Mouse (Mus musculus): ENCODE results near the gene Terb2. TPM values are rescaled to one million over a fixed set of nuclear protein-coding genes. Genes with fewer than 3 reads are reported as not detected.

Terb2 gene
- polyA plus RNA-seq, 2 experiments, result not detected

DNA sequence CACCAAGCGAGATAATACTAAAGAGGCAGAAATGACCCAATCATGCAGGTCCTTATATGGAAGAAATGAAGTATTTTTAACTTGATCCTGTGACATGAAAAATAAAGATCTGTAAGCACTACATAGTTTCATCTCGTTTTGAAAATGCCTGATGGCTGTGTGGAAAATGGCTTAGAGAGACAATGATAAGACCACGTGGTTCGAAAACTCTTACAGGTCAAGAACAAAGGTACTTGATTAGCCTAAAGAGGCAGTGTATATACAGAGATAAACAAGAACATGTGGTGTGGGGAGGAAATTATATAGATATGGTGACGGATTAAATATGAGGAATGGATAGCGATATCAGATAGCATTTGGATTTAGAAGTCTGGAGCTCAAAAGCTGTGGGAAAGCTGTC is 14.8 kb upstream of the Terb2 start:
- Histone ChIP-seq H3K27ac (replicated peaks; ENCODE audit: low read depth, low read length) (no peak overlapping the region), H3K27me3 (ENCODE audit: control insufficient read depth, insufficient read depth, low read length) (no peaks in the 10 kb centered on the region), H3K4me3 (replicated peaks; ENCODE audit: low read length) (no peak overlapping the region), H3K9me3 (ENCODE audit: control insufficient read depth, low read length) (no peaks in the 10 kb centered on the region), H3K9ac (ENCODE audit: low read depth, low read length, severe bottlenecking) (no peak overlapping the region), H3K4me1 (ENCODE audit: control insufficient read depth, insufficient read depth, low read length) (no peaks in the 10 kb centered on the region), H3K4me2 (replicated peaks; ENCODE audit: low read depth, low read length, severe bottlenecking) (no peak overlapping the region), H3K36me3 (ENCODE audit: control insufficient read depth, insufficient read depth, low read length) (no peaks in the 10 kb centered on the region)
- 86% methylated on average over 6 of the region's 6 CpGs for WGBS
- TF ChIP-seq POLR2A (IDR thresholded peaks at IDR 0.05; ENCODE audit: borderline replicate concordance, extremely low read depth, insufficient read depth, insufficient read length), result no peak
- DNase-seq (ENCODE audit: low spot score) (no peak), ATAC-seq (ENCODE audit: low FRiP score, low read depth) (no peak)

DNA sequence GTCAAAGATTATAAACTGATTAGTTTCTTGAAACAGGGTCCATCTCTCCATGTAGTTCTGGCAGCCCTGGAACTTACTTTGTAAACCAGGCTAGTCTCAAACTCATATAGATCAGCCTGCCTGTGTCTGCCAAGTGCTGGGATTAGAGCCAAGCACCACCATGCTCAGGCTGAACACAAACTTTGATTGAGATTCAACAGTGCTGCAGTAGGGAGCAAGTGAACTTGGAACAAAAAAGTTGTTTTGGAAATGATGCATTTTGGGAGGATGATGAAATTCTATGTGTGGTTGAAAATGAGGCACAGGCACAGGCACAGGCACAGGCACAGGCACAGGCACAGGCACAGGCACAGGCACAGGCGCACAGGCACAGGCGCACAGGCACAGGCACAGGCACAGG is 13.9 kb upstream of the Terb2 start:
- Histone ChIP-seq H3K9ac (ENCODE audit: low read depth, low read length, severe bottlenecking) (no peak overlapping the region), H3K9me3 (ENCODE audit: control insufficient read depth, low read length) (no peaks in the 10 kb centered on the region)
- ATAC-seq (ENCODE audit: low FRiP score, low read depth), result no peak

DNA sequence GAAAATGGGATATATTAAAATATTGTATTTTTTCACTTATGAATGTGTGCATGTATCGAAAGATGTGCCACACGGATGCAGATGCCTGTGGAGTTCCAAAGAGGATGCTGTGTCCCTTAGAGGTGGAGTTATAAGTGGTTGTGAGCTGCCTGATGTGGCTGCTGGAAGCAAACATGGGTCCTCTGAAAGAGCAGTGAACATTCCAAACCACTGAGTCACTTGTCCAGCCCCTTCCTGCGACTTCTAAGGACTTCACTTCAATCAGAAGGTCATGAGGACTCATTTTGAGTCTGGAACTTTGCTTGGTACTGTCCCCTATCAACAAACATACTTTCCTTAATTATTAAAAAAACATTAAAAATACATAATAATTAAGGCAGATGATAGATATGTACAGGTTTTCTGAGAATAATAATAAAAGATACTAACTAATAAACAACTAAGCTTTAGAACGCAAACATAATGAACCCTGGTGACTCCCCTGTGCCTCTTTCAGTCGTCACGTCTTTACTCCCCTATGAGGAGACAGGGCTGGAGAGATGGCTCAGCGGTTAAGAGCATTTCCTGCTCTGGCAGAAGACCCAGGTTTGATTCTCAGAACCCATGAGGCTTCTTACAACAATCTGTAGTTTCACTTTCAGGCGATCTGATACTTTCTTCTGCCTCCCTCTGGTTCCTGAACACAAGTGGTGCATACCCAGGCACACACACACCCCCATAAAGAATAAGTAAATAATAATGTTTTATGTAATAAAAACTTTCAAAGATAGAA is 5.8 kb upstream of the Terb2 start:
- Histone ChIP-seq H3K27me3 (ENCODE audit: control insufficient read depth, insufficient read depth, low read length) (no peaks in the 10 kb centered on the region), H3K4me2 (replicated peaks; ENCODE audit: low read depth, low read length, severe bottlenecking) (no peak overlapping the region), H3K4me1 (ENCODE audit: control insufficient read depth, insufficient read depth, low read length) (no peaks in the 10 kb centered on the region), H3K36me3 (ENCODE audit: control insufficient read depth, insufficient read depth, low read length) (no peaks in the 10 kb centered on the region), H3K27ac (replicated peaks; ENCODE audit: low read depth, low read length) (no peak overlapping the region), H3K9me3 (ENCODE audit: control insufficient read depth, low read length) (no peaks in the 10 kb centered on the region), H3K4me3 (replicated peaks; ENCODE audit: low read length) (no peak overlapping the region), H3K9ac (ENCODE audit: low read depth, low read length, severe bottlenecking) (no peak overlapping the region)
- ATAC-seq (ENCODE audit: low FRiP score, low read depth) (no peak), DNase-seq (ENCODE audit: low spot score) (no peak)
- TF ChIP-seq POLR2A (IDR thresholded peaks at IDR 0.05; ENCODE audit: borderline replicate concordance, extremely low read depth, insufficient read depth, insufficient read length), result no peak
- 72% methylated on average over 8 of the region's 8 CpGs for WGBS

More for the DNA sequence above, 13.9 kb upstream of the Terb2 start:
- Histone ChIP-seq H3K4me3 (replicated peaks; ENCODE audit: low read length) (no peak overlapping the region), H3K4me2 (replicated peaks; ENCODE audit: low read depth, low read length, severe bottlenecking) (no peak overlapping the region), H3K27ac (replicated peaks; ENCODE audit: low read depth, low read length) (no peak overlapping the region), H3K4me1 (ENCODE audit: control insufficient read depth, insufficient read depth, low read length) (no peaks in the 10 kb centered on the region), H3K27me3 (ENCODE audit: control insufficient read depth, insufficient read depth, low read length) (no peaks in the 10 kb centered on the region), H3K36me3 (ENCODE audit: control insufficient read depth, insufficient read depth, low read length) (no peaks in the 10 kb centered on the region)
- no peak for TF ChIP-seq POLR2A (IDR thresholded peaks at IDR 0.05; ENCODE audit: borderline replicate concordance, extremely low read depth, insufficient read depth, insufficient read length)
- DNase-seq (ENCODE audit: low spot score), result no peak
- WGBS, result 96% methylated on average over 2 of the region's 2 CpGs

DNA sequence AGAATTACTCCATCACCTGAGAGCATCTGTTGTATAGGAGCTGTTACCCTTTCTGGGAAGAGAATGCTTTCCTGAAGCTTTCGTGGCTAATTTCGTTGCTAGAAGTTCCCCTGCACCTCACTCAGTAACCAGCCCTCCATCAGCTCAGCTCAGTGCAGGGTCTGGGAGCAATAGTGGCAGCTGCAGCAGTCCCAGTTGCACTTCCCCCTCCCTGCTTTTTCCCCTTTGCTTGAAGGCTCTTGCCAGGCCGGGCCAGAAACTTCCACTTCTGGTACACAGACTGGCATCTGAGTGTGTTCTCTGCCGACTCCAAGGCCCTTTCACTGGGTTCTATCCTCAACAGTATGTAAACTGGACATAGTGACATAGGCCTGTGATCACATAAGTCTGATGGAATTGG is 986 bp upstream of the Terb2 start:
- 89% methylated on average over 4 of the region's 4 CpGs for WGBS
- Histone ChIP-seq H3K4me1 (ENCODE audit: control insufficient read depth, insufficient read depth, low read length) (no peaks in the 10 kb centered on the region), H3K27ac (replicated peaks; ENCODE audit: low read depth, low read length) (no peak overlapping the region), H3K36me3 (ENCODE audit: control insufficient read depth, insufficient read depth, low read length) (no peaks in the 10 kb centered on the region), H3K4me3 (replicated peaks; ENCODE audit: low read length) (no peak overlapping the region), H3K4me2 (replicated peaks; ENCODE audit: low read depth, low read length, severe bottlenecking) (no peak overlapping the region), H3K27me3 (ENCODE audit: control insufficient read depth, insufficient read depth, low read length) (no peaks in the 10 kb centered on the region), H3K9me3 (ENCODE audit: control insufficient read depth, low read length) (no peaks in the 10 kb centered on the region), H3K9ac (ENCODE audit: low read depth, low read length, severe bottlenecking) (no peak overlapping the region)
- no peak for ATAC-seq (ENCODE audit: low FRiP score, low read depth)
- DNase-seq (ENCODE audit: low spot score), result no peak
- no peak for TF ChIP-seq POLR2A (IDR thresholded peaks at IDR 0.05; ENCODE audit: borderline replicate concordance, extremely low read depth, insufficient read depth, insufficient read length)

DNA sequence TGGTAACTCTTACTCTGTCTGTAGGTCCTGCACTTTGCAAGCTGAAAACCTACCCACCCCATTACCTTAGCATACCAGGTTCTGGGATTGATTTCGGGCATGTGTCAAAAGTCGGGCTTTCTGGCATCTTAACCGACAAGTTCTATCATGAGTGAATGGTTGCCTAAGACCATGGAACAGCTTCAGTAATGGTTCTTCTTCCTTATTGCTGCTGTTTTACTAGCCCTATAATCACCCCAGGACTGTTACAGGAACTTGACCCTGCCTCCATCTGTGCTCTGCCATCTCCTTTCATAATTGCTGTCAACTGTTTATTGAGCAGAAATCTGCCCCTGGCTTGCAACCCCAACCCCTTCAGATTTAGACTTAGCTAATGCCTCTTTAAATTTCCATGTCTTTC is 679 bp downstream of the Terb2 start:
- 63% methylated on average over 3 of the region's 3 CpGs for WGBS
- Histone ChIP-seq H3K36me3 (ENCODE audit: control insufficient read depth, insufficient read depth, low read length) (no peaks in the 10 kb centered on the region), H3K4me2 (replicated peaks; ENCODE audit: low read depth, low read length, severe bottlenecking) (no peak overlapping the region), H3K9ac (ENCODE audit: low read depth, low read length, severe bottlenecking) (no peak overlapping the region), H3K9me3 (ENCODE audit: control insufficient read depth, low read length) (no peaks in the 10 kb centered on the region), H3K27me3 (ENCODE audit: control insufficient read depth, insufficient read depth, low read length) (no peaks in the 10 kb centered on the region), H3K4me1 (ENCODE audit: control insufficient read depth, insufficient read depth, low read length) (no peaks in the 10 kb centered on the region), H3K27ac (replicated peaks; ENCODE audit: low read depth, low read length) (no peak overlapping the region), H3K4me3 (replicated peaks; ENCODE audit: low read length) (no peak overlapping the region)
- DNase-seq (ENCODE audit: low spot score) (no peak), ATAC-seq (ENCODE audit: low FRiP score, low read depth) (no peak)
- TF ChIP-seq POLR2A (IDR thresholded peaks at IDR 0.05; ENCODE audit: borderline replicate concordance, extremely low read depth, insufficient read depth, insufficient read length), result no peak

Measured in limb, embryonic 14.5 days (tissue).